In genomic region chr4:33799831-33800230, GRCm38 (mm10) we compare ENCODE assay signal across 16 mouse cellular contexts.
DNase-seq lines count a peak whose midpoint lies in the region; ATAC-seq and TF ChIP-seq lines count a peak whose summit lies in the region.
"Had no signal": no experiment of that assay in that cellular context is flagged by ENCODE, and none has a peak within 500 bp of the region (broad histone marks: within the 10 kb centered on the region; RNA-seq: fewer than 3 reads in every experiment).

No protein-coding gene starts in this region.

- no peaks in the 10 kb centered on the region for H3K4me1 ChIP-seq in hindbrain, postnatal 0 days (ENCODE audit: insufficient read depth, low read length)
- no peaks in the 10 kb centered on the region for H3K4me1 ChIP-seq in hindbrain, embryonic 11.5 days (replicated peaks; ENCODE audit: control insufficient read depth, insufficient read depth, low read length)
- H3K4me1 ChIP-seq in midbrain, postnatal 0 days (ENCODE audit: insufficient read depth, low read length) = no peaks in the 10 kb centered on the region
- no peaks in the 10 kb centered on the region for H3K4me1 ChIP-seq in midbrain, embryonic 10.5 days
- H3K4me1 ChIP-seq: heart, embryonic 12.5 days; liver, embryonic 13.5 days had no signal

- no peak for ATAC-seq in hindbrain, postnatal 0 days
- no peak for ATAC-seq in hindbrain, embryonic 11.5 days (ENCODE audit: low FRiP score)
- no peak for ATAC-seq in midbrain, postnatal 0 days (ENCODE audit: low FRiP score)

- H3K27ac ChIP-seq in hindbrain, postnatal 0 days = no peak overlapping the region
- no peak overlapping the region for H3K27ac ChIP-seq in hindbrain, embryonic 11.5 days (ENCODE audit: low read depth, low read length)
- H3K27ac ChIP-seq in midbrain, postnatal 0 days (ENCODE audit: low read depth, low read length) = no peak overlapping the region
- no peak overlapping the region for H3K27ac ChIP-seq in midbrain, embryonic 10.5 days (replicated peaks)
- H3K27ac ChIP-seq: liver, embryonic 13.5 days had no signal

- WGBS in hindbrain, postnatal 0 days = 29% methylated on average over 1 of the region's 1 CpGs
- 80% methylated on average over 1 of the region's 1 CpGs for WGBS in hindbrain, embryonic 11.5 days
- 60% methylated on average over 1 of the region's 1 CpGs for WGBS in midbrain, postnatal 0 days
- 90% methylated on average over 1 of the region's 1 CpGs for WGBS in midbrain, embryonic 10.5 days

- no peaks in the 10 kb centered on the region for H3K27me3 ChIP-seq in hindbrain, postnatal 0 days (ENCODE audit: insufficient read depth, low read length)
- no peaks in the 10 kb centered on the region for H3K27me3 ChIP-seq in hindbrain, embryonic 11.5 days (ENCODE audit: control insufficient read depth, insufficient read depth, low read length)
- H3K27me3 ChIP-seq in midbrain, postnatal 0 days (ENCODE audit: insufficient read depth, low read length) = no peaks in the 10 kb centered on the region
- no peaks in the 10 kb centered on the region for H3K27me3 ChIP-seq in midbrain, embryonic 10.5 days (ENCODE audit: low read depth, poor library complexity, severe bottlenecking)
- H3K27me3 ChIP-seq: CH12.LX; heart, embryonic 12.5 days; liver, embryonic 13.5 days; megakaryocyte, embryonic 14.5 days had no signal

- no peak overlapping the region for H3K4me3 ChIP-seq in hindbrain, postnatal 0 days (ENCODE audit: low read length)
- no peak overlapping the region for H3K4me3 ChIP-seq in hindbrain, embryonic 11.5 days (ENCODE audit: low read depth, low read length)
- no peak overlapping the region for H3K4me3 ChIP-seq in midbrain, postnatal 0 days (ENCODE audit: low read depth, low read length)
- no peak overlapping the region for H3K4me3 ChIP-seq in midbrain, embryonic 10.5 days
- H3K4me3 ChIP-seq: heart, embryonic 12.5 days; liver, embryonic 13.5 days; megakaryocyte, embryonic 14.5 days had no signal

- TF ChIP-seq CTCF in hindbrain, postnatal 0 days (IDR thresholded peaks at IDR 0.05; ENCODE audit: low read depth) = no peak
- no peak for TF ChIP-seq CTCF in midbrain, postnatal 0 days (IDR thresholded peaks at IDR 0.05)

- H3K4me2 ChIP-seq in hindbrain, postnatal 0 days (ENCODE audit: low read depth, low read length) = no peak overlapping the region
- H3K4me2 ChIP-seq in hindbrain, embryonic 11.5 days (replicated peaks; ENCODE audit: low read depth, low read length) = no peak overlapping the region
- H3K4me2 ChIP-seq in midbrain, postnatal 0 days (ENCODE audit: low read depth, low read length, poor library complexity, severe bottlenecking) = no peak overlapping the region
- H3K4me2 ChIP-seq: heart, embryonic 12.5 days; liver, embryonic 13.5 days had no signal

- no peaks in the 10 kb centered on the region for H3K9me3 ChIP-seq in hindbrain, postnatal 0 days (ENCODE audit: low read length)
- H3K9me3 ChIP-seq in hindbrain, embryonic 11.5 days (ENCODE audit: control insufficient read depth, low read length) = no peaks in the 10 kb centered on the region
- H3K9me3 ChIP-seq in midbrain, postnatal 0 days (ENCODE audit: low read length) = no peaks in the 10 kb centered on the region
- no peaks in the 10 kb centered on the region for H3K9me3 ChIP-seq in midbrain, embryonic 10.5 days (replicated peaks)
- H3K9me3 ChIP-seq: liver, embryonic 13.5 days had no signal

- DNase-seq in cerebellum, adult 11-12 months = peak; percentile 30
- no peak for DNase-seq in cerebellum, postnatal 4 days (ENCODE audit: low spot score in 2 of 2)
- peak; percentile 23 for DNase-seq in hindbrain, postnatal 0 days (ENCODE audit: low spot score)
- no peak for DNase-seq in hindbrain, embryonic 11.5 days (ENCODE audit: low spot score)
- DNase-seq in midbrain, postnatal 0 days (ENCODE audit: low spot score) = peak; percentile 48
- no peak for DNase-seq in midbrain, embryonic 10.5 days (ENCODE audit: low spot score)
- no peak for DNase-seq in thymus, postnatal 36 days
- no peak for DNase-seq in spleen, adult 18-20 months
- DNase-seq: adrenal gland, postnatal 25 days; kidney, adult 9 months; layer of hippocampus, postnatal 36 days; liver, embryonic 13.5 days; thymus, postnatal 14 days had no signal

- no peak overlapping the region for H3K9ac ChIP-seq in hindbrain, postnatal 0 days (replicated peaks; ENCODE audit: low read length)
- H3K9ac ChIP-seq in hindbrain, embryonic 11.5 days (ENCODE audit: low read depth, low read length) = no peak overlapping the region
- H3K9ac ChIP-seq in midbrain, postnatal 0 days (replicated peaks; ENCODE audit: low read length, poor library complexity, severe bottlenecking) = no peak overlapping the region
- H3K9ac ChIP-seq: heart, embryonic 12.5 days; liver, embryonic 13.5 days had no signal

- no peaks in the 10 kb centered on the region for H3K36me3 ChIP-seq in hindbrain, postnatal 0 days (ENCODE audit: insufficient read depth, low read length)
- H3K36me3 ChIP-seq in hindbrain, embryonic 11.5 days (ENCODE audit: control insufficient read depth, insufficient read depth, low read length) = no peaks in the 10 kb centered on the region
- H3K36me3 ChIP-seq in midbrain, postnatal 0 days (ENCODE audit: insufficient read depth, low read length) = no peaks in the 10 kb centered on the region
- H3K36me3 ChIP-seq in midbrain, embryonic 10.5 days = no peaks in the 10 kb centered on the region
- H3K36me3 ChIP-seq: heart, embryonic 12.5 days; liver, embryonic 13.5 days had no signal

Comparison
In these comparisons a context has a peak if more than half of its experiments do, and no peak if none do; other contexts are left out.
1. DNase-seq: peak in cerebellum, adult 11-12 months (single experiment), hindbrain, postnatal 0 days (single experiment) and midbrain, postnatal 0 days (single experiment); none in cerebellum, postnatal 4 days (0 of 2), hindbrain, embryonic 11.5 days (single experiment), midbrain, embryonic 10.5 days (single experiment), thymus, postnatal 36 days (0 of 2) and spleen, adult 18-20 months (0 of 2).